21 mouse cellular contexts compared by ENCODE assay signal in genomic region chr8:117853408-117853807, GRCm38 (mm10). TPM values are rescaled to one million over a fixed set of nuclear protein-coding genes. Genes with fewer than 3 reads are reported as not detected.
DNase-seq lines count a peak whose midpoint lies in the region; ATAC-seq and TF ChIP-seq lines count a peak whose summit lies in the region.
"Had no signal": no experiment of that assay in that cellular context is flagged by ENCODE, and none has a peak within 500 bp of the region (broad histone marks: within the 10 kb centered on the region; RNA-seq: fewer than 3 reads in every experiment).

No protein-coding gene starts in this region.

- in situ Hi-C loops in ES-E14 (cut with MboI; ENCODE audit: low sequenced_read_pairs in 2 of 2, unreplicated experiment in 2 of 2), result no loop called here

- peaks cover 0 to 19% of the 10 kb centered on the region in 2 experiments; a peak in 2 of 4 replicates for H3K4me1 ChIP-seq in ES-E14 (ENCODE audit: control insufficient read depth in 2 of 2, insufficient read depth in 2 of 2, low read length in 2 of 2, poor library complexity in 1 of 2)
- peaks cover 8% of the 10 kb centered on the region for H3K4me1 ChIP-seq in liver, embryonic 16.5 days (ENCODE audit: control insufficient read depth, low read depth, low read length)
- H3K4me1 ChIP-seq: forebrain, embryonic 13.5 days; hindbrain, embryonic 15.5 days; midbrain, embryonic 12.5 days; neural tube, embryonic 15.5 days had no signal

- no peak overlapping the region; a peak in 1 of 4 replicates for H3K4me3 ChIP-seq in ES-E14 (ENCODE audit: insufficient read depth in 1 of 2, low read depth in 1 of 2, low read length in 2 of 2, poor library complexity in 1 of 2, severe bottlenecking in 1 of 2)
- no peak overlapping the region for H3K4me3 ChIP-seq in liver, embryonic 16.5 days (ENCODE audit: low read depth, low read length)
- H3K4me3 ChIP-seq: forebrain, embryonic 13.5 days; hindbrain, embryonic 15.5 days; midbrain, embryonic 12.5 days; neural tube, embryonic 15.5 days had no signal

- H3K27me3 ChIP-seq in liver, embryonic 16.5 days (ENCODE audit: control insufficient read depth, insufficient read depth, low read depth, low read length), result no peaks in the 10 kb centered on the region
- H3K27me3 ChIP-seq: forebrain, embryonic 13.5 days; hindbrain, embryonic 15.5 days; midbrain, embryonic 12.5 days; neural tube, embryonic 15.5 days had no signal

- DNase-seq in 416B (ENCODE audit: low read depth), result peak; percentile 12
- DNase-seq in ES-E14 (ENCODE audit: low read depth, low spot score), result peak; percentile 4
- no peak for DNase-seq in cerebellum, adult 8-10 months
- no peak for DNase-seq in Muller cell, postnatal 12 days (ENCODE audit: inconsistent ontology term)
- DNase-seq: adrenal gland, postnatal 14 days; cerebellum, adult 2 months; embryo, embryonic 11 days; gastrocnemius, postnatal 36 days; kidney, adult 8-10 months; lung, postnatal 36 days; right cerebral cortex, postnatal 4 days; thymus, postnatal 4 days had no signal

- H3K9ac ChIP-seq in ES-E14 (ENCODE audit: insufficient read depth, low read depth, low read length, poor library complexity, severe bottlenecking), result no peak overlapping the region
- H3K9ac ChIP-seq in liver, embryonic 16.5 days (ENCODE audit: low read depth, low read length), result no peak overlapping the region
- H3K9ac ChIP-seq: forebrain, embryonic 13.5 days; hindbrain, embryonic 15.5 days; midbrain, embryonic 12.5 days; neural tube, embryonic 15.5 days had no signal

- ATAC-seq in granulocyte monocyte progenitor cell, adult 5-6 weeks (replicated peaks; ENCODE audit: poor library complexity, severe bottlenecking), result peak; percentile 96
- 0 out of 2 replicates have a peak, but pooled peaks have one; percentile 12 for ATAC-seq in liver, embryonic 16.5 days (ENCODE audit: low read depth)
- ATAC-seq in inflammation-experienced regulatory T-cells, adult 6 months, result no peak
- ATAC-seq: activated CD4-positive, CD25-positive, alpha-beta regulatory T cell, adult 4 months; forebrain, embryonic 13.5 days had no signal

- no peak overlapping the region for H3K4me2 ChIP-seq in liver, embryonic 16.5 days (ENCODE audit: low read depth, low read length)
- H3K4me2 ChIP-seq: forebrain, embryonic 13.5 days; heart, embryonic 11.5 days; hindbrain, embryonic 15.5 days; midbrain, embryonic 12.5 days; neural tube, embryonic 15.5 days had no signal

- no peak overlapping the region for H3K27ac ChIP-seq in ES-E14 (ENCODE audit: insufficient read depth, low read depth, low read length, poor library complexity, severe bottlenecking)
- no peak overlapping the region for H3K27ac ChIP-seq in liver, embryonic 16.5 days (ENCODE audit: low read length)
- H3K27ac ChIP-seq: forebrain, embryonic 13.5 days; hindbrain, embryonic 15.5 days; midbrain, embryonic 12.5 days; neural tube, embryonic 15.5 days had no signal

- no peaks in the 10 kb centered on the region for H3K9me3 ChIP-seq in ES-E14 (ENCODE audit: control insufficient read depth, insufficient read depth, low read depth, low read length)
- no peaks in the 10 kb centered on the region for H3K9me3 ChIP-seq in liver, embryonic 16.5 days (replicated peaks; ENCODE audit: control insufficient read depth, low read length)
- H3K9me3 ChIP-seq: forebrain, embryonic 13.5 days; hindbrain, embryonic 15.5 days; midbrain, embryonic 12.5 days; neural tube, embryonic 15.5 days had no signal

- no peaks in the 10 kb centered on the region for H3K36me3 ChIP-seq in ES-E14 (ENCODE audit: control insufficient read depth, insufficient read depth, low read length, poor library complexity, severe bottlenecking)
- H3K36me3 ChIP-seq in liver, embryonic 16.5 days (ENCODE audit: control insufficient read depth, insufficient read depth), result no peaks in the 10 kb centered on the region
- H3K36me3 ChIP-seq: hindbrain, embryonic 15.5 days; midbrain, embryonic 12.5 days; neural tube, embryonic 15.5 days had no signal

- WGBS in liver, embryonic 16.5 days (ENCODE audit: insufficient replicate concordance), result 16% methylated on average over 4 of the region's 4 CpGs

TF ChIP-seq in ES-E14, 5 proteins besides CTCF, POLR2A, EP300 and RAD21:
- TF ChIP-seq MAFK (IDR thresholded peaks at IDR 0.05; ENCODE audit: insufficient read depth, low read depth, low read length) (no peak), CHD2 (IDR thresholded peaks at IDR 0.05; ENCODE audit: low read depth, low read length) (no peak), HCFC1 (IDR thresholded peaks at IDR 0.05; ENCODE audit: borderline replicate concordance, insufficient read depth, low read length) (no peak), ZC3H11A (IDR thresholded peaks at IDR 0.05; ENCODE audit: borderline replicate concordance, low read depth, low read length) (no peak), ZNF384 (IDR thresholded peaks at IDR 0.05; ENCODE audit: low read depth, low read length) (no peak)

RNA-seq across cellular contexts. Expression of gene Mphosph6, which starts 51.7 kb away (rescaled TPM):
- total RNA-seq in ES-E14 (2012; rRNA removed), result 34.9 and 51.9 TPM in 2 replicates
- total RNA-seq in granulocyte monocyte progenitor cell, adult 5-6 weeks (2014; fragmentation: Nextera tagmentation), result 50.6 and 57.8 TPM in 2 replicates
- total RNA-seq in granulocyte monocyte progenitor cell, adult 5-6 weeks (2017), result 47.7 and 55.2 TPM in 2 replicates
- polyA plus RNA-seq in liver, embryonic 16.5 days (2015; fragmentation: Nextera tagmentation; extraction: Ambion mirVana), result 21.5 and 23.9 TPM in 2 replicates
- 10 to 100 TPM; 59.7 to 87.8 (median 69.5) TPM for polyA plus RNA-seq in inflammation-experienced regulatory T-cells, adult 6 months (2017; shearing (Covaris generic))

Comparison
In these comparisons a context has a peak if more than half of its experiments do, and no peak if none do; other contexts are left out.
1. DNase-seq: peak in 416B (single experiment) and ES-E14 (single experiment); none in cerebellum, adult 8-10 months (single experiment) and Muller cell, postnatal 12 days (single experiment).